Mouse (Mus musculus): ENCODE results near the gene Secisbp2. TPM values are rescaled to one million over a fixed set of nuclear protein-coding genes. Genes with fewer than 3 reads are reported as not detected.
A peak's percentile ranks its signal among the peaks of the same experiment; 100 is the strongest.

Gene Secisbp2
- polyA plus RNA-seq, 1 experiment: 23.4 TPM

- H3K27me3 ChIP-seq (replicated peaks; ENCODE audit: control insufficient read depth, insufficient read depth, low read length): no peaks in the 10 kb centered on the region
- WGBS: 53% methylated on average over 10 of the region's 10 CpGs
- no peak overlapping the region for H3K4me3 ChIP-seq (ENCODE audit: insufficient read depth, low read depth, low read length)
- H3K4me1 ChIP-seq (ENCODE audit: control insufficient read depth, insufficient read depth, low read length): no peaks in the 10 kb centered on the region
- H3K27ac ChIP-seq (ENCODE audit: insufficient read depth, low read depth, low read length): no peak overlapping the region
- no peaks in the 10 kb centered on the region for H3K36me3 ChIP-seq (ENCODE audit: control insufficient read depth, insufficient read depth, low read length)
- DNase-seq: no peak
- TF ChIP-seq POLR2A (IDR thresholded peaks at IDR 0.05; ENCODE audit: low read depth, low read length) (no peak), CTCF (conservative IDR thresholded peaks at IDR 0.05; ENCODE audit: insufficient read depth, insufficient read length, low read depth, low read length) (no peak)
Measured at GRCm38 (mm10) chr13:51615815-51616214, 35.7 kb upstream of the Secisbp2 start.

GRCm38 (mm10) chr13:51616417-51617044 lies 35.0 kb upstream of the Secisbp2 start:
- H3K27me3 ChIP-seq (replicated peaks; ENCODE audit: control insufficient read depth, insufficient read depth, low read length): no peaks in the 10 kb centered on the region
- no peak overlapping the region for H3K27ac ChIP-seq (ENCODE audit: insufficient read depth, low read depth, low read length)
- WGBS: 28% methylated on average over 12 of the region's 12 CpGs
- TF ChIP-seq POLR2A (IDR thresholded peaks at IDR 0.05; ENCODE audit: low read depth, low read length): no peak
- no peak for TF ChIP-seq CTCF (conservative IDR thresholded peaks at IDR 0.05; ENCODE audit: insufficient read depth, insufficient read length, low read depth, low read length)
- H3K4me3 ChIP-seq (ENCODE audit: insufficient read depth, low read depth, low read length): no peak overlapping the region
- no peaks in the 10 kb centered on the region for H3K36me3 ChIP-seq (ENCODE audit: control insufficient read depth, insufficient read depth, low read length)
- no peaks in the 10 kb centered on the region for H3K4me1 ChIP-seq (ENCODE audit: control insufficient read depth, insufficient read depth, low read length)
- no peak for DNase-seq

GRCm38 (mm10) chr13:51617306-51617705 lies 34.2 kb upstream of the Secisbp2 start:
- no peaks in the 10 kb centered on the region for H3K4me1 ChIP-seq (ENCODE audit: control insufficient read depth, insufficient read depth, low read length)
- WGBS: 33% methylated on average over 1 of the region's 1 CpGs
- no peak overlapping the region for H3K4me3 ChIP-seq (ENCODE audit: insufficient read depth, low read depth, low read length)
- TF ChIP-seq POLR2A (IDR thresholded peaks at IDR 0.05; ENCODE audit: low read depth, low read length) (no peak), CTCF (conservative IDR thresholded peaks at IDR 0.05; ENCODE audit: insufficient read depth, insufficient read length, low read depth, low read length) (no peak)
- H3K27me3 ChIP-seq (replicated peaks; ENCODE audit: control insufficient read depth, insufficient read depth, low read length): no peaks in the 10 kb centered on the region
- DNase-seq: no peak
- H3K36me3 ChIP-seq (ENCODE audit: control insufficient read depth, insufficient read depth, low read length): no peaks in the 10 kb centered on the region
- H3K27ac ChIP-seq (ENCODE audit: insufficient read depth, low read depth, low read length): no peak overlapping the region

- TF ChIP-seq CTCF (conservative IDR thresholded peaks at IDR 0.05; ENCODE audit: insufficient read depth, insufficient read length, low read depth, low read length) (peak; percentile 64), POLR2A (IDR thresholded peaks at IDR 0.05; ENCODE audit: low read depth, low read length) (no peak)
- H3K36me3 ChIP-seq (ENCODE audit: control insufficient read depth, insufficient read depth, low read length): no peaks in the 10 kb centered on the region
- H3K27ac ChIP-seq (ENCODE audit: insufficient read depth, low read depth, low read length): no peak overlapping the region
- 17% methylated on average over 6 of the region's 6 CpGs for WGBS
- no peaks in the 10 kb centered on the region for H3K4me1 ChIP-seq (ENCODE audit: control insufficient read depth, insufficient read depth, low read length)
- H3K4me3 ChIP-seq (ENCODE audit: insufficient read depth, low read depth, low read length): no peak overlapping the region
- peak; percentile 47 for DNase-seq
- no peaks in the 10 kb centered on the region for H3K27me3 ChIP-seq (replicated peaks; ENCODE audit: control insufficient read depth, insufficient read depth, low read length)
Measured at GRCm38 (mm10) chr13:51617861-51618260, 33.6 kb upstream of the Secisbp2 start.

- no peaks in the 10 kb centered on the region for H3K36me3 ChIP-seq (ENCODE audit: control insufficient read depth, insufficient read depth, low read length)
- 22% methylated on average over 9 of the region's 9 CpGs for WGBS
- no peak for DNase-seq
- H3K27me3 ChIP-seq (replicated peaks; ENCODE audit: control insufficient read depth, insufficient read depth, low read length): no peaks in the 10 kb centered on the region
- H3K4me1 ChIP-seq (ENCODE audit: control insufficient read depth, insufficient read depth, low read length): no peaks in the 10 kb centered on the region
- no peak overlapping the region for H3K27ac ChIP-seq (ENCODE audit: insufficient read depth, low read depth, low read length)
- H3K4me3 ChIP-seq (ENCODE audit: insufficient read depth, low read depth, low read length): no peak overlapping the region
- TF ChIP-seq POLR2A (IDR thresholded peaks at IDR 0.05; ENCODE audit: low read depth, low read length): no peak
- TF ChIP-seq CTCF (conservative IDR thresholded peaks at IDR 0.05; ENCODE audit: insufficient read depth, insufficient read length, low read depth, low read length): no peak
Measured at GRCm38 (mm10) chr13:51618602-51619001, 32.9 kb upstream of the Secisbp2 start.

GRCm38 (mm10) chr13:51622626-51623025 lies 28.9 kb upstream of the Secisbp2 start:
- Histone ChIP-seq H3K36me3 (ENCODE audit: control insufficient read depth, insufficient read depth, low read length) (no peaks in the 10 kb centered on the region), H3K4me1 (ENCODE audit: control insufficient read depth, insufficient read depth, low read length) (no peaks in the 10 kb centered on the region), H3K27me3 (replicated peaks; ENCODE audit: control insufficient read depth, insufficient read depth, low read length) (no peaks in the 10 kb centered on the region), H3K4me3 (ENCODE audit: insufficient read depth, low read depth, low read length) (no peak overlapping the region), H3K27ac (ENCODE audit: insufficient read depth, low read depth, low read length) (no peak overlapping the region)
- TF ChIP-seq POLR2A (IDR thresholded peaks at IDR 0.05; ENCODE audit: low read depth, low read length): no peak
- no peak for TF ChIP-seq CTCF (conservative IDR thresholded peaks at IDR 0.05; ENCODE audit: insufficient read depth, insufficient read length, low read depth, low read length)
- DNase-seq: no peak
- 93% methylated on average over 5 of the region's 5 CpGs for WGBS

GRCm38 (mm10) chr13:51623678-51624077 lies 27.8 kb upstream of the Secisbp2 start:
- WGBS: 87% methylated on average over 2 of the region's 2 CpGs
- Histone ChIP-seq H3K27ac (ENCODE audit: insufficient read depth, low read depth, low read length) (no peak overlapping the region), H3K4me3 (ENCODE audit: insufficient read depth, low read depth, low read length) (no peak overlapping the region), H3K27me3 (replicated peaks; ENCODE audit: control insufficient read depth, insufficient read depth, low read length) (no peaks in the 10 kb centered on the region), H3K36me3 (ENCODE audit: control insufficient read depth, insufficient read depth, low read length) (no peaks in the 10 kb centered on the region), H3K4me1 (ENCODE audit: control insufficient read depth, insufficient read depth, low read length) (no peaks in the 10 kb centered on the region)
- no peak for DNase-seq
- no peak for TF ChIP-seq CTCF (conservative IDR thresholded peaks at IDR 0.05; ENCODE audit: insufficient read depth, insufficient read length, low read depth, low read length)
